Mouse (Mus musculus) myocyte (in vitro differentiated cells): ENCODE measurements around the gene Stox2. TPM values are rescaled to one million over a fixed set of nuclear protein-coding genes. Genes with fewer than 3 reads are reported as not detected.

Experiments used
- H3K27me3 ChIP-seq: one replicate; pipeline ENCODE4 v1.6.1; 2011; ENCODE audit not compliant: control insufficient read depth, insufficient read depth, insufficient read length
- H3K36me3 ChIP-seq: one replicate; pipeline ENCODE4 v1.6.1; 2011; ENCODE audit not compliant: control insufficient read depth, insufficient read depth
- H3K4me2 ChIP-seq: one replicate; pipeline ENCODE4 v1.6.1; 2011; ENCODE audit warnings: low read depth, control low read depth
- H3K4me3 ChIP-seq: one replicate; pipeline ENCODE4 v1.5.1; 2011; ENCODE audit warnings: mild to moderate bottlenecking, control low read depth, moderate library complexity
- H3K79me2 ChIP-seq: one replicate; pipeline ENCODE4 v1.6.1; 2011; ENCODE audit not compliant: control insufficient read depth, insufficient read depth
- H3ac ChIP-seq: one replicate; pipeline ENCODE4 v1.6.1; 2011; ENCODE audit not compliant: control insufficient read depth, insufficient read length
- CEBPB ChIP-seq: IDR thresholded peaks from 2 replicates; pipeline ENCODE4 v1.6.1; 2011; ENCODE audit warnings: mild to moderate bottlenecking, moderate library complexity; ENCODE audit not compliant: poor library complexity, insufficient read depth, severe bottlenecking
- E2F4 ChIP-seq: IDR thresholded peaks from one replicate; pipeline ENCODE4 v1.6.1; 2011; ENCODE audit warnings: mild to moderate bottlenecking, control low read depth, moderate library complexity; ENCODE audit not compliant: insufficient read depth
- MAX ChIP-seq: IDR thresholded peaks from one replicate; pipeline ENCODE4 v1.6.1; 2011; ENCODE audit warnings: low read depth, mild to moderate bottlenecking, control low read depth
- MYOD1 ChIP-seq, 3 experiments: IDR thresholded peaks; one replicate each; pipeline ENCODE4 v1.6.1; 2011; ENCODE audit warnings: control low read depth in 2 of 3, low read depth in 2 of 3, mild to moderate bottlenecking in 2 of 3, moderate library complexity in 1 of 3; ENCODE audit not compliant: insufficient read length in 2 of 3, control insufficient read depth in 1 of 3
- MYOG ChIP-seq, 3 experiments: IDR thresholded peaks; one replicate each; pipeline ENCODE4 v1.6.1; 2011; ENCODE audit warnings: control low read depth in 2 of 3, low read depth in 2 of 3, mild to moderate bottlenecking in 2 of 3; ENCODE audit not compliant: insufficient read length in 2 of 3, control insufficient read depth in 1 of 3, insufficient read depth in 1 of 3
- POLR2A ChIP-seq: IDR thresholded peaks from one replicate; pipeline ENCODE4 v1.6.1; 2011; ENCODE audit warnings: low read depth, mild to moderate bottlenecking, control low read depth, moderate library complexity; ENCODE audit not compliant: insufficient read length
- POLR2AphosphoS2 ChIP-seq: IDR thresholded peaks from one replicate; pipeline ENCODE4 v1.6.1; 2011; ENCODE audit warnings: low read depth, control low read depth; ENCODE audit not compliant: insufficient read length
- REST ChIP-seq: IDR thresholded peaks from one replicate; pipeline ENCODE4 v1.6.1; 2011; ENCODE audit warnings: mild to moderate bottlenecking, control low read depth, moderate library complexity; ENCODE audit not compliant: insufficient read depth, insufficient read length
- SRF ChIP-seq: IDR thresholded peaks from one replicate; pipeline ENCODE4 v1.6.1; 2011; ENCODE audit warnings: low read depth; ENCODE audit not compliant: control insufficient read depth, insufficient read length
- TCF12 ChIP-seq: IDR thresholded peaks from one replicate; pipeline ENCODE4 v1.6.1; 2011; ENCODE audit warnings: mild to moderate bottlenecking, control low read depth; ENCODE audit not compliant: poor library complexity, insufficient read depth, severe bottlenecking
- TCF3 ChIP-seq: IDR thresholded peaks from one replicate; pipeline ENCODE4 v1.6.1; 2011; ENCODE audit warnings: low read depth, control low read depth; ENCODE audit not compliant: insufficient read length
- USF1 ChIP-seq: IDR thresholded peaks from one replicate; pipeline ENCODE4 v1.6.1; 2011; ENCODE audit warnings: low read depth, mild to moderate bottlenecking, control low read depth, moderate library complexity
- polyA plus RNA-seq: library from polyadenylated mRNA; unstranded; fragments of >200 nt; fragmentation: generic; extraction: Trizol; gene quantifications from one replicate; pipeline ENCODE4 v1.2.1, GENCODE M21; 2012; ENCODE audit warnings: missing spikeins

The Stox2 gene
- polyA plus RNA-seq, 1 experiment, result not detected

DNA sequence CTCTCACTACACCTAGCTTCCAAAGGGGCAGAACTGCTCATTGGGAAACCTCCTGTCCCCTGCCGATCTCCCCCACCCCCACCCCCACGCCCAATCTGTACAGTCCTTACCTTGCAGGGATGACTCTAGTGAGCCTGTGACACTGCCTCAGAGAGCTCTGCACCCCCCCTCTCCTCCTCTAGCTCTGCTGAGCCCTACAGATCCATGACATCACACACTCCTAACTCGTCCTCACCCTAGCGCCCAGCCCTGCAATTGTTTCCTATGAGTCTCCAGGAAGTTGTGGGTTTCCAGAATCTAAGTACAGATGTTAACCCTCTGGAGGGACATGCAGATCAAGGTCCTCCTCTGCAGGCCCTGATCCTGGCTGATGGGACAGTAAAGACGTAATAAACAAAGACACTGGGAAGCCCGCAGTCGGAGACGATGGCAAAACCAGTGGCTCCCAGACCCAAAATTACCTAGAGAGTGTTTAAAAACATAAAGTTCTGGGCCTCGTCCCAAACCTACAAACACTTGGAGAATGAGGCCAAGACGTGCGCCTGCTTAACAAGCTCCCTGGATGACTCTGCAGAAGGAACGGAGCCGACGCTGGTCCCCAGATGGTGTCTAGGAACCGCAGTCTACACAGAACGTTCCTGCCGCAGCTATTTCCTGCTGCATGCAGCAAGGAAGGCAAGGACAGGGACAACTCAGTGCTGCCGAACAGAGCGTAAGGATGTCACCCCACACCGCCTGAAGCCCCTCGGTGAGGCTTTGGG lies 177.9 kb downstream of the Stox2 start:
- TF ChIP-seq MYOG (IDR thresholded peaks at IDR 0.05; ENCODE audit: control insufficient read depth in 1 of 3, insufficient read depth in 1 of 3, insufficient read length in 2 of 3, low read depth in 2 of 3), result no peak
- TF ChIP-seq USF1, result no peak
- no peak for TF ChIP-seq TCF3
- no peak for TF ChIP-seq REST
- TF ChIP-seq POLR2A, result no peak
- no peaks in the 10 kb centered on the region for H3K27me3 ChIP-seq
- H3K4me2 ChIP-seq, result no peak overlapping the region
- H3K79me2 ChIP-seq, result no peaks in the 10 kb centered on the region
- H3K4me3 ChIP-seq, result no peak overlapping the region
- H3ac ChIP-seq, result no peak overlapping the region
- H3K36me3 ChIP-seq, result no peaks in the 10 kb centered on the region

GRCm38 (mm10) chr8:47263070-47263843 lies 182.9 kb downstream of the Stox2 start:
- Histone ChIP-seq H3K4me3 (no peak overlapping the region), H3ac (no peak overlapping the region), H3K27me3 (no peaks in the 10 kb centered on the region), H3K36me3 (no peaks in the 10 kb centered on the region), H3K79me2 (no peaks in the 10 kb centered on the region), H3K4me2 (no peak overlapping the region)
- TF ChIP-seq E2F4, result no peak
- no peak for TF ChIP-seq TCF12
- TF ChIP-seq POLR2A, result no peak
- TF ChIP-seq CEBPB, result no peak
- no peak for TF ChIP-seq MYOG (IDR thresholded peaks at IDR 0.05; ENCODE audit: control insufficient read depth in 1 of 3, insufficient read depth in 1 of 3, insufficient read length in 2 of 3, low read depth in 2 of 3)
- TF ChIP-seq SRF, result no peak
- no peak for TF ChIP-seq REST
- TF ChIP-seq POLR2AphosphoS2, result no peak
- TF ChIP-seq MAX, result no peak
- no peak for TF ChIP-seq TCF3
- no peak for TF ChIP-seq MYOD1 (IDR thresholded peaks at IDR 0.05; ENCODE audit: control insufficient read depth in 1 of 3, insufficient read length in 2 of 3, low read depth in 2 of 3)
- TF ChIP-seq USF1, result no peak

DNA sequence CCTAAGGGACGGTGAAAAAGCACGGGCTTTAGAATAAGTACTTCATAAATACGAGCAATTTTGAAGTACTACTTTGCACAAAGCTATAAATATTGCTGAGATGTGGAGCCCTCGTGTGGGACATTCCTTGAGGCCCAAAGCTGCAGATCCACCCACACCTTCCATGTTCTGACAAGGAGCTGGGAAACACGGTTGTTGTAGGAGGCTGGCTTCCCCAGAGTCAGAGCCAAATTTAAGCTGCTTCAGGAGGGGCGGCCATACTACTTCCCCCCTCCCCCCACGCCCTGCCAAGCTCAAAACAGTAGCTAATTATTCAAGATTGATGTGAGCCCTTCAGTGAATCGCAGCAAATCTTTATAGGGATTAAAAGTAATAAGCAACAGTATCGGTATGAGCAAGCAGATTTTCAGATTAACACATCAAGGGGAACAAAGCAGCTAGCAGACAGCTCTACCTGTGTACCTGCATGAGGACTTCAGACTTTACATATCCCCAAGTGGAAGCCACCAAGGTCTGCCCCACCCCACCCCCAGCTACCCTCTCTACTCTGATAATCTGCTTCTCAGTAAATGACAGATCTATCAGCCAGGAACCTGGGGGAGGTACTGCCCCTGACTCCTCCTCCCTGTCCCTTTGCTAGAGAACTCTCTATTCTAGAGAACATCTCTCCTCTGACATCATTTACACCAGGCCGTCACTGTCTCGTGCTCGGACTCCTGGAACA lies 185.2 kb downstream of the Stox2 start:
- no peak overlapping the region for H3K4me3 ChIP-seq
- no peak overlapping the region for H3ac ChIP-seq
- no peaks in the 10 kb centered on the region for H3K79me2 ChIP-seq
- no peak overlapping the region for H3K4me2 ChIP-seq
- no peaks in the 10 kb centered on the region for H3K27me3 ChIP-seq
- TF ChIP-seq TCF3 (no peak), SRF (no peak), USF1 (no peak), REST (no peak), MYOG (IDR thresholded peaks at IDR 0.05; ENCODE audit: control insufficient read depth in 1 of 3, insufficient read depth in 1 of 3, insufficient read length in 2 of 3, low read depth in 2 of 3) (no peak), MAX (no peak), CEBPB (no peak), MYOD1 (IDR thresholded peaks at IDR 0.05; ENCODE audit: control insufficient read depth in 1 of 3, insufficient read length in 2 of 3, low read depth in 2 of 3) (no peak), E2F4 (no peak), POLR2AphosphoS2 (no peak), POLR2A (no peak), TCF12 (no peak)
- H3K36me3 ChIP-seq, result no peaks in the 10 kb centered on the region

- TF ChIP-seq REST (no peak), USF1 (no peak), TCF12 (no peak), MAX (no peak), E2F4 (no peak), CEBPB (no peak), SRF (no peak), POLR2A (no peak), POLR2AphosphoS2 (no peak), MYOG (IDR thresholded peaks at IDR 0.05; ENCODE audit: control insufficient read depth in 1 of 3, insufficient read depth in 1 of 3, insufficient read length in 2 of 3, low read depth in 2 of 3) (no peak), MYOD1 (IDR thresholded peaks at IDR 0.05; ENCODE audit: control insufficient read depth in 1 of 3, insufficient read length in 2 of 3, low read depth in 2 of 3) (no peak), TCF3 (no peak)
- H3K36me3 ChIP-seq, result no peaks in the 10 kb centered on the region
- no peak overlapping the region for H3K4me2 ChIP-seq
- no peak overlapping the region for H3K4me3 ChIP-seq
- H3K27me3 ChIP-seq, result no peaks in the 10 kb centered on the region
- no peak overlapping the region for H3ac ChIP-seq
- no peaks in the 10 kb centered on the region for H3K79me2 ChIP-seq
Measured at GRCm38 (mm10) chr8:47250832-47251231, 195.3 kb downstream of the Stox2 start.

GRCm38 (mm10) chr8:47245116-47245515 lies 201.0 kb downstream of the Stox2 start:
- no peaks in the 10 kb centered on the region for H3K27me3 ChIP-seq
- TF ChIP-seq E2F4 (no peak), MAX (no peak), SRF (no peak), USF1 (no peak), POLR2A (no peak), REST (no peak), CEBPB (no peak), MYOG (IDR thresholded peaks at IDR 0.05; ENCODE audit: control insufficient read depth in 1 of 3, insufficient read depth in 1 of 3, insufficient read length in 2 of 3, low read depth in 2 of 3) (no peak), TCF12 (no peak), MYOD1 (IDR thresholded peaks at IDR 0.05; ENCODE audit: control insufficient read depth in 1 of 3, insufficient read length in 2 of 3, low read depth in 2 of 3) (no peak), TCF3 (no peak), POLR2AphosphoS2 (no peak)

More at GRCm38 (mm10) chr8:47245116-47245515, 201.0 kb downstream of the Stox2 start:
- Histone ChIP-seq H3K4me3 (no peak overlapping the region), H3ac (no peak overlapping the region), H3K36me3 (no peaks in the 10 kb centered on the region), H3K4me2 (no peak overlapping the region), H3K79me2 (no peaks in the 10 kb centered on the region)
